Mouse (Mus musculus): Measurements from ENCODE around the gene Abcc4.

Gene Abcc4

GRCm38 (mm10) chr14:118710945-118711344 is 4.9 kb upstream of the Abcc4 start:
- peak in 1 of 2 experiments; percentile 55 for DNase-seq

- DNase-seq: peak; percentile 94 to 95
Observed at GRCm38 (mm10) chr14:118709736-118710135, 3.7 kb upstream of the Abcc4 start.

GRCm38 (mm10) chr14:118708126-118708525 is 2.1 kb upstream of the Abcc4 start:
- DNase-seq: no peak

GRCm38 (mm10) chr14:118706962-118707361 is 943 bp upstream of the Abcc4 start:
- DNase-seq: no peak

GRCm38 (mm10) chr14:118705465-118705807 is 583 bp downstream of the Abcc4 start:
- no peak for DNase-seq

- no peak for DNase-seq
Observed at GRCm38 (mm10) chr14:118703363-118703762, 2.7 kb downstream of the Abcc4 start.

GRCm38 (mm10) chr14:118701991-118702608 is 3.9 kb downstream of the Abcc4 start:
- peak; percentile 66 to 74 for DNase-seq

GRCm38 (mm10) chr14:118700576-118700975 is 5.4 kb downstream of the Abcc4 start:
- DNase-seq: no peak

- no peak for DNase-seq
Observed at GRCm38 (mm10) chr14:118699963-118700362, 6.1 kb downstream of the Abcc4 start.

GRCm38 (mm10) chr14:118699508-118699907 is 6.5 kb downstream of the Abcc4 start:
- no peak for DNase-seq

- DNase-seq: no peak
Observed at GRCm38 (mm10) chr14:118696556-118697289, 9.3 kb downstream of the Abcc4 start.

- no peak for DNase-seq
Observed at GRCm38 (mm10) chr14:118695866-118696265, 10.2 kb downstream of the Abcc4 start.

GRCm38 (mm10) chr14:118694321-118694720 is 11.7 kb downstream of the Abcc4 start:
- peak; percentile 74 to 86 for DNase-seq

- DNase-seq: no peak
Observed at GRCm38 (mm10) chr14:118691910-118692309, 14.1 kb downstream of the Abcc4 start.

GRCm38 (mm10) chr14:118691404-118691803 is 14.6 kb downstream of the Abcc4 start:
- no peak for DNase-seq

GRCm38 (mm10) chr14:118690921-118691320 is 15.1 kb downstream of the Abcc4 start:
- no peak for DNase-seq

GRCm38 (mm10) chr14:118690336-118690735 is 15.7 kb downstream of the Abcc4 start:
- no peak for DNase-seq

GRCm38 (mm10) chr14:118688643-118689042 is 17.4 kb downstream of the Abcc4 start:
- DNase-seq: no peak

- DNase-seq: no peak
Observed at GRCm38 (mm10) chr14:118686861-118687260, 19.2 kb downstream of the Abcc4 start.

GRCm38 (mm10) chr14:118685572-118685971 is 20.4 kb downstream of the Abcc4 start:
- DNase-seq: no peak

GRCm38 (mm10) chr14:118682339-118683034 is 23.5 kb downstream of the Abcc4 start:
- no peak for DNase-seq

- no peak for DNase-seq
Observed at GRCm38 (mm10) chr14:118681087-118681486, 24.9 kb downstream of the Abcc4 start.

- DNase-seq: peak in 1 of 2 experiments; percentile 52
Observed at GRCm38 (mm10) chr14:118678279-118678985, 27.6 kb downstream of the Abcc4 start.

Data from kidney, adult 8-10 months (tissue).